ENCODE assay signal across 25 mouse cellular contexts in genomic region chr1:39573890-39574289, GRCm38 (mm10). TPM values are rescaled to one million over a fixed set of nuclear protein-coding genes. Genes with fewer than 3 reads are reported as not detected.
DNase-seq lines count a peak whose midpoint lies in the region; ATAC-seq and TF ChIP-seq lines count a peak whose summit lies in the region.
"Had no signal": no experiment of that assay in that cellular context is flagged by ENCODE, and none has a peak within 500 bp of the region (broad histone marks: within the 10 kb centered on the region; RNA-seq: fewer than 3 reads in every experiment).

No protein-coding gene starts in this region.

- DNase-seq in liver, adult 2 months (ENCODE audit: extremely low read depth, low read depth, low spot score), result peak; percentile 53
- DNase-seq in lung, postnatal 0 days (ENCODE audit: low spot score), result peak; percentile 39
- no peak for DNase-seq in lung, postnatal 14 days
- DNase-seq in left cerebral cortex, postnatal 25 days (ENCODE audit: low spot score in 2 of 2), result no peak
- DNase-seq: adrenal gland, adult 8-10 months; B cell, adult 2 months; cerebellum, adult 2 months; cerebellum, postnatal 14 days; heart, postnatal 36 days; kidney, postnatal 25 days; right cerebral cortex, postnatal 4 days; thymus, postnatal 4 days had no signal

- H3ac ChIP-seq in myocyte (ENCODE audit: control insufficient read depth, insufficient read length), result no peak overlapping the region

- peaks cover 35% of the 10 kb centered on the region for H3K4me1 ChIP-seq in liver, adult 2 months (ENCODE audit: control insufficient read depth, insufficient read depth, low read length)
- H3K4me1 ChIP-seq in liver, embryonic 12.5 days, result peaks cover 50% of the 10 kb centered on the region
- H3K4me1 ChIP-seq in lung, postnatal 0 days (ENCODE audit: insufficient read depth, low read depth, low read length), result peaks cover 9% of the 10 kb centered on the region; the same call in 1 of the 2 replicates
- H3K4me1 ChIP-seq in intestine, postnatal 0 days (replicated peaks; ENCODE audit: control insufficient read depth, insufficient read depth, low read length), result peaks cover 3% of the 10 kb centered on the region

- TF ChIP-seq POLR2A in liver, adult 2 months (IDR thresholded peaks at IDR 0.05; ENCODE audit: extremely low read depth, insufficient read depth, low read length), result no peak
- TF ChIP-seq POLR2A in myocyte (IDR thresholded peaks at IDR 0.05; ENCODE audit: insufficient read length, low read depth), result no peak

- H3K36me3 ChIP-seq in liver, adult 2 months (ENCODE audit: control insufficient read depth, insufficient read depth, low read length), result peaks cover 3% of the 10 kb centered on the region; the same call in 1 of the 2 replicates
- H3K36me3 ChIP-seq in liver, embryonic 12.5 days, result peaks cover 16% of the 10 kb centered on the region; the same call in 1 of the 2 replicates
- H3K36me3 ChIP-seq in lung, postnatal 0 days (ENCODE audit: insufficient read depth, low read length), result no peaks in the 10 kb centered on the region
- H3K36me3 ChIP-seq in intestine, postnatal 0 days (ENCODE audit: control insufficient read depth, insufficient read depth), result no peaks in the 10 kb centered on the region
- peaks cover 8% of the 10 kb centered on the region for H3K36me3 ChIP-seq in myocyte (ENCODE audit: control insufficient read depth, insufficient read depth)
- H3K36me3 ChIP-seq: heart, embryonic 15.5 days; hindbrain, embryonic 13.5 days; limb, embryonic 15.5 days had no signal

- no peaks in the 10 kb centered on the region for H3K27me3 ChIP-seq in liver, adult 2 months (ENCODE audit: control insufficient read depth, insufficient read depth, low read length)
- H3K27me3 ChIP-seq in liver, embryonic 12.5 days (replicated peaks), result no peaks in the 10 kb centered on the region
- H3K27me3 ChIP-seq in lung, postnatal 0 days (replicated peaks; ENCODE audit: insufficient read depth, low read length), result no peaks in the 10 kb centered on the region
- H3K27me3 ChIP-seq in intestine, postnatal 0 days (replicated peaks; ENCODE audit: control insufficient read depth, insufficient read depth, low read length), result no peaks in the 10 kb centered on the region
- no peaks in the 10 kb centered on the region for H3K27me3 ChIP-seq in myocyte (ENCODE audit: control insufficient read depth, insufficient read depth, insufficient read length)
- H3K27me3 ChIP-seq: heart, embryonic 15.5 days; hindbrain, embryonic 13.5 days; limb, embryonic 15.5 days; neural tube, embryonic 12.5 days had no signal

- no peak overlapping the region for H3K9ac ChIP-seq in liver, adult 2 months (ENCODE audit: low read depth, low read length)
- no peak overlapping the region for H3K9ac ChIP-seq in liver, embryonic 12.5 days
- no peak overlapping the region for H3K9ac ChIP-seq in lung, postnatal 0 days (replicated peaks; ENCODE audit: low read depth)
- H3K9ac ChIP-seq in intestine, postnatal 0 days (ENCODE audit: low read depth, low read length), result no peak overlapping the region
- H3K9ac ChIP-seq: heart, embryonic 15.5 days; hindbrain, embryonic 13.5 days; limb, embryonic 15.5 days; neural tube, embryonic 12.5 days had no signal

- TF ChIP-seq EP300 in lung, postnatal 0 days (IDR thresholded peaks at IDR 0.05), result no peak

- no peaks in the 10 kb centered on the region for H3K9me3 ChIP-seq in liver, embryonic 12.5 days (replicated peaks)
- no peaks in the 10 kb centered on the region for H3K9me3 ChIP-seq in lung, postnatal 0 days (ENCODE audit: low read length)
- no peaks in the 10 kb centered on the region for H3K9me3 ChIP-seq in intestine, postnatal 0 days (ENCODE audit: control insufficient read depth)
- H3K9me3 ChIP-seq: heart, embryonic 15.5 days; hindbrain, embryonic 13.5 days; limb, embryonic 10.5 days; limb, embryonic 15.5 days; neural tube, embryonic 12.5 days had no signal

- intact Hi-C loops in left cerebral cortex, postnatal 25 days (cut with DNase I), result no loop called here

- H3K4me3 ChIP-seq in liver, adult 2 months (ENCODE audit: insufficient read depth, low read depth, low read length), result no peak overlapping the region
- no peak overlapping the region for H3K4me3 ChIP-seq in liver, embryonic 12.5 days
- no peak overlapping the region for H3K4me3 ChIP-seq in lung, postnatal 0 days (ENCODE audit: low read depth, low read length)
- H3K4me3 ChIP-seq in intestine, postnatal 0 days (ENCODE audit: low read depth, low read length), result no peak overlapping the region
- H3K4me3 ChIP-seq in myocyte, result no peak overlapping the region
- H3K4me3 ChIP-seq: erythroblast, embryonic 14.5 days; heart, embryonic 15.5 days; hindbrain, embryonic 13.5 days; limb, embryonic 10.5 days; limb, embryonic 15.5 days; neural tube, embryonic 12.5 days had no signal

- no peak for ATAC-seq in liver, embryonic 12.5 days
- ATAC-seq in lung, postnatal 0 days, result no peak
- peak; percentile 6; the same call in 1 of the 2 replicates for ATAC-seq in intestine, postnatal 0 days
- ATAC-seq: activated CD4-positive, CD25-positive, alpha-beta regulatory T cell, adult 4 months; forebrain, embryonic 16.5 days; midbrain, embryonic 16.5 days had no signal

- peaks cover 31% of the 10 kb centered on the region; the same call in 1 of the 2 replicates for H3K79me2 ChIP-seq in liver, adult 2 months (ENCODE audit: control insufficient read depth, insufficient read depth, low read length)
- H3K79me2 ChIP-seq in myocyte (ENCODE audit: control insufficient read depth, insufficient read depth), result peaks cover 70% of the 10 kb centered on the region

- TF ChIP-seq CTCF in liver, adult 2 months (IDR thresholded peaks at IDR 0.05; ENCODE audit: low read depth, low read length), result no peak
- no peak for TF ChIP-seq CTCF in lung, postnatal 0 days (IDR thresholded peaks at IDR 0.05)
- TF ChIP-seq CTCF in intestine, postnatal 0 days (IDR thresholded peaks at IDR 0.05; ENCODE audit: low read depth), result no peak

- no peak overlapping the region for H3K4me2 ChIP-seq in liver, embryonic 12.5 days
- no peak overlapping the region for H3K4me2 ChIP-seq in lung, postnatal 0 days (replicated peaks; ENCODE audit: low read depth, low read length)
- H3K4me2 ChIP-seq in intestine, postnatal 0 days (replicated peaks; ENCODE audit: low read depth), result peak overlapping the region; percentile 25
- H3K4me2 ChIP-seq in myocyte (ENCODE audit: low read depth), result peak overlapping the region; percentile 8
- H3K4me2 ChIP-seq: heart, embryonic 15.5 days; hindbrain, embryonic 13.5 days; limb, embryonic 15.5 days; midbrain, embryonic 11.5 days; neural tube, embryonic 12.5 days had no signal

- WGBS in liver, adult 2 months, result 42% methylated on average over 7 of the region's 7 CpGs
- WGBS in liver, embryonic 12.5 days (ENCODE audit: insufficient replicate concordance), result 58% methylated on average over 7 of the region's 7 CpGs
- WGBS in lung, postnatal 0 days, result 48% methylated on average over 7 of the region's 7 CpGs
- 38% methylated on average over 7 of the region's 7 CpGs for WGBS in intestine, postnatal 0 days

- no peak overlapping the region for H3K27ac ChIP-seq in liver, adult 2 months (replicated peaks; ENCODE audit: insufficient read depth, low read depth, low read length)
- H3K27ac ChIP-seq in liver, embryonic 12.5 days, result no peak overlapping the region
- H3K27ac ChIP-seq in lung, postnatal 0 days (ENCODE audit: low read length), result no peak overlapping the region
- no peak overlapping the region for H3K27ac ChIP-seq in intestine, postnatal 0 days (ENCODE audit: low read depth, low read length)
- H3K27ac ChIP-seq: heart, embryonic 15.5 days; hindbrain, embryonic 13.5 days; limb, embryonic 10.5 days; limb, embryonic 15.5 days; neural tube, embryonic 12.5 days had no signal

TF ChIP-seq in myocyte, 11 proteins besides CTCF, POLR2A, EP300 and RAD21:
- TF ChIP-seq CEBPB (IDR thresholded peaks at IDR 0.05; ENCODE audit: insufficient read depth, poor library complexity, severe bottlenecking), result no peak
- TF ChIP-seq SRF (IDR thresholded peaks at IDR 0.05; ENCODE audit: control insufficient read depth, insufficient read length, low read depth), result no peak
- no peak for TF ChIP-seq MYOD1 (IDR thresholded peaks at IDR 0.05; ENCODE audit: control insufficient read depth in 1 of 3, insufficient read length in 2 of 3, low read depth in 2 of 3)
- no peak for TF ChIP-seq TCF3 (IDR thresholded peaks at IDR 0.05; ENCODE audit: insufficient read length, low read depth)
- no peak for TF ChIP-seq REST (IDR thresholded peaks at IDR 0.05; ENCODE audit: insufficient read depth, insufficient read length)
- no peak for TF ChIP-seq E2F4 (IDR thresholded peaks at IDR 0.05; ENCODE audit: insufficient read depth)
- TF ChIP-seq USF1 (IDR thresholded peaks at IDR 0.05; ENCODE audit: low read depth), result no peak
- no peak for TF ChIP-seq POLR2AphosphoS2 (IDR thresholded peaks at IDR 0.05; ENCODE audit: insufficient read length, low read depth)
- no peak for TF ChIP-seq MAX (IDR thresholded peaks at IDR 0.05; ENCODE audit: low read depth)
- TF ChIP-seq TCF12 (IDR thresholded peaks at IDR 0.05; ENCODE audit: insufficient read depth, poor library complexity, severe bottlenecking), result no peak
- no peak for TF ChIP-seq MYOG (IDR thresholded peaks at IDR 0.05; ENCODE audit: control insufficient read depth in 1 of 3, insufficient read depth in 1 of 3, insufficient read length in 2 of 3, low read depth in 2 of 3)

RNA-seq across cellular contexts. Expression of gene Rnf149, which starts 3.3 kb away (rescaled TPM):
- 83.6 and 84.2 TPM in 2 replicates for total RNA-seq in liver, adult 2 months (2014; rRNA removed)
- polyA plus RNA-seq in liver, adult 2 months (2012; rRNA removed), result 58.9 and 66.0 TPM in 2 replicates
- 25.6 and 27.3 TPM in 2 replicates for polyA plus RNA-seq in liver, embryonic 12.5 days (2016; fragmentation: Nextera tagmentation; extraction: Ambion mirVana)
- polyA plus RNA-seq in lung, postnatal 0 days (2015; fragmentation: Nextera tagmentation; extraction: Ambion mirVana), result 25.1 and 31.0 TPM in 2 replicates
- 16.9 and 20.4 TPM in 2 replicates for polyA plus RNA-seq in intestine, postnatal 0 days (2015; fragmentation: Nextera tagmentation; extraction: Ambion mirVana)
- 17.9 TPM for polyA plus RNA-seq in myocyte (2012; fragmentation: generic; extraction: Trizol)
- total RNA-seq in left cerebral cortex, postnatal 25 days (2021), result 10 to 100 TPM; 28.3 to 28.5 TPM

RNA-seq across cellular contexts. Expression of gene Cnot11, which starts 39.1 kb away (rescaled TPM):
- 6.8 and 7.7 TPM in 2 replicates for total RNA-seq in liver, adult 2 months (2014; rRNA removed)
- polyA plus RNA-seq in liver, adult 2 months (2012; rRNA removed), result 9.3 and 9.9 TPM in 2 replicates
- polyA plus RNA-seq in liver, embryonic 12.5 days (2016; fragmentation: Nextera tagmentation; extraction: Ambion mirVana), result 17.2 and 20.0 TPM in 2 replicates
- 10.0 and 10.7 TPM in 2 replicates for polyA plus RNA-seq in lung, postnatal 0 days (2015; fragmentation: Nextera tagmentation; extraction: Ambion mirVana)
- 13.5 and 14.7 TPM in 2 replicates for polyA plus RNA-seq in intestine, postnatal 0 days (2015; fragmentation: Nextera tagmentation; extraction: Ambion mirVana)
- polyA plus RNA-seq in myocyte (2012; fragmentation: generic; extraction: Trizol), result 16.8 TPM
- total RNA-seq in left cerebral cortex, postnatal 25 days (2021), result 10 to 100 TPM; 24.4 to 24.6 TPM

Comparison
In these comparisons a context has a peak if more than half of its experiments do, and no peak if none do; other contexts are left out.
1. DNase-seq: peak in liver, adult 2 months (single experiment) and lung, postnatal 0 days (single experiment); none in lung, postnatal 14 days (single experiment) and left cerebral cortex, postnatal 25 days (0 of 2).
2. H3K4me2 ChIP-seq: peak in intestine, postnatal 0 days (single experiment) and myocyte (single experiment); none in liver, embryonic 12.5 days (single experiment) and lung, postnatal 0 days (single experiment).